ENCODE assay signal across 9 mouse cellular contexts in genomic region chr5:100373952-100374351, GRCm38 (mm10). TPM values are rescaled to one million over a fixed set of nuclear protein-coding genes. Genes with fewer than 3 reads are reported as not detected.
DNase-seq lines count a peak whose midpoint lies in the region; ATAC-seq and TF ChIP-seq lines count a peak whose summit lies in the region.
"Had no signal": no experiment of that assay in that cellular context is flagged by ENCODE, and none has a peak within 500 bp of the region (broad histone marks: within the 10 kb centered on the region; RNA-seq: fewer than 3 reads in every experiment).

No protein-coding gene starts in this region.

- no peak overlapping the region for H3K4me2 ChIP-seq in neural tube, embryonic 15.5 days
- H3K4me2 ChIP-seq in embryonic facial prominence, embryonic 14.5 days (ENCODE audit: low read depth, low read length) = no peak overlapping the region
- H3K4me2 ChIP-seq in intestine, postnatal 0 days (replicated peaks; ENCODE audit: low read depth) = no peak overlapping the region
- H3K4me2 ChIP-seq in midbrain, embryonic 15.5 days = no peak overlapping the region
- H3K4me2 ChIP-seq: embryonic facial prominence, embryonic 13.5 days had no signal

- no peak overlapping the region for H3K4me3 ChIP-seq in neural tube, embryonic 15.5 days (replicated peaks)
- no peak overlapping the region for H3K4me3 ChIP-seq in bone marrow macrophage, adult 2 months (ENCODE audit: insufficient read depth, low read length)
- H3K4me3 ChIP-seq in embryonic facial prominence, embryonic 14.5 days (ENCODE audit: low read depth, low read length) = no peak overlapping the region
- no peak overlapping the region for H3K4me3 ChIP-seq in intestine, postnatal 0 days (ENCODE audit: low read depth, low read length)
- no peak overlapping the region for H3K4me3 ChIP-seq in limb, embryonic 10.5 days
- no peak overlapping the region for H3K4me3 ChIP-seq in midbrain, embryonic 15.5 days
- H3K4me3 ChIP-seq: embryonic facial prominence, embryonic 13.5 days had no signal

- H3K4me1 ChIP-seq in neural tube, embryonic 15.5 days = no peaks in the 10 kb centered on the region
- no peaks in the 10 kb centered on the region for H3K4me1 ChIP-seq in bone marrow macrophage, adult 2 months (ENCODE audit: control insufficient read depth, insufficient read depth, low read length)
- no peaks in the 10 kb centered on the region for H3K4me1 ChIP-seq in embryonic facial prominence, embryonic 14.5 days (ENCODE audit: control insufficient read depth, insufficient read depth, low read length)
- no peaks in the 10 kb centered on the region; the same call in 1 of the 2 replicates for H3K4me1 ChIP-seq in intestine, postnatal 0 days (replicated peaks; ENCODE audit: control insufficient read depth, insufficient read depth, low read length)
- no peaks in the 10 kb centered on the region for H3K4me1 ChIP-seq in limb, embryonic 10.5 days
- H3K4me1 ChIP-seq in midbrain, embryonic 15.5 days = no peaks in the 10 kb centered on the region
- H3K4me1 ChIP-seq: embryonic facial prominence, embryonic 13.5 days had no signal

- no peaks in the 10 kb centered on the region for H3K27me3 ChIP-seq in neural tube, embryonic 15.5 days (replicated peaks)
- H3K27me3 ChIP-seq in embryonic facial prominence, embryonic 14.5 days (replicated peaks; ENCODE audit: control insufficient read depth, insufficient read depth, low read length) = no peaks in the 10 kb centered on the region
- no peaks in the 10 kb centered on the region for H3K27me3 ChIP-seq in intestine, postnatal 0 days (replicated peaks; ENCODE audit: control insufficient read depth, insufficient read depth, low read length)
- H3K27me3 ChIP-seq in limb, embryonic 10.5 days (ENCODE audit: low read depth, poor library complexity, severe bottlenecking) = no peaks in the 10 kb centered on the region
- no peaks in the 10 kb centered on the region for H3K27me3 ChIP-seq in midbrain, embryonic 15.5 days (replicated peaks)
- H3K27me3 ChIP-seq: embryonic facial prominence, embryonic 13.5 days had no signal

- no peak for ATAC-seq in neural tube, embryonic 15.5 days (ENCODE audit: low FRiP score)
- 0 out of 2 replicates have a peak, but pooled peaks have one; percentile 33 for ATAC-seq in embryonic facial prominence, embryonic 14.5 days (ENCODE audit: low read depth)
- peak; percentile 59 for ATAC-seq in intestine, postnatal 0 days
- ATAC-seq in midbrain, embryonic 15.5 days (replicated peaks) = 0 out of 2 replicates have a peak, but pooled peaks have one; percentile 45

- no peak overlapping the region for H3K27ac ChIP-seq in neural tube, embryonic 15.5 days (replicated peaks)
- H3K27ac ChIP-seq in bone marrow macrophage, adult 2 months (ENCODE audit: insufficient read depth, low read depth, low read length) = no peak overlapping the region
- H3K27ac ChIP-seq in embryonic facial prominence, embryonic 14.5 days (replicated peaks; ENCODE audit: low read depth, low read length) = no peak overlapping the region
- no peak overlapping the region for H3K27ac ChIP-seq in intestine, postnatal 0 days (ENCODE audit: low read depth, low read length)
- no peak overlapping the region for H3K27ac ChIP-seq in limb, embryonic 10.5 days
- H3K27ac ChIP-seq in midbrain, embryonic 15.5 days = no peak overlapping the region
- H3K27ac ChIP-seq: embryonic facial prominence, embryonic 13.5 days had no signal

- no peaks in the 10 kb centered on the region for H3K9me3 ChIP-seq in neural tube, embryonic 15.5 days (replicated peaks)
- H3K9me3 ChIP-seq in embryonic facial prominence, embryonic 14.5 days (ENCODE audit: control insufficient read depth, low read length) = no peaks in the 10 kb centered on the region
- no peaks in the 10 kb centered on the region for H3K9me3 ChIP-seq in intestine, postnatal 0 days (ENCODE audit: control insufficient read depth)
- H3K9me3 ChIP-seq in limb, embryonic 10.5 days (replicated peaks) = no peaks in the 10 kb centered on the region
- no peaks in the 10 kb centered on the region for H3K9me3 ChIP-seq in midbrain, embryonic 15.5 days
- H3K9me3 ChIP-seq: embryonic facial prominence, embryonic 13.5 days had no signal

- no peak overlapping the region for H3K9ac ChIP-seq in neural tube, embryonic 15.5 days (replicated peaks)
- H3K9ac ChIP-seq in embryonic facial prominence, embryonic 14.5 days (ENCODE audit: low read depth, low read length) = no peak overlapping the region
- no peak overlapping the region for H3K9ac ChIP-seq in intestine, postnatal 0 days (ENCODE audit: low read depth, low read length)
- H3K9ac ChIP-seq in midbrain, embryonic 15.5 days = no peak overlapping the region
- H3K9ac ChIP-seq: embryonic facial prominence, embryonic 13.5 days had no signal

- H3K36me3 ChIP-seq in neural tube, embryonic 15.5 days = peaks cover 75% of the 10 kb centered on the region
- H3K36me3 ChIP-seq in embryonic facial prominence, embryonic 14.5 days (ENCODE audit: control insufficient read depth, insufficient read depth, low read length) = peaks cover 95% of the 10 kb centered on the region
- peaks cover 89% of the 10 kb centered on the region for H3K36me3 ChIP-seq in intestine, postnatal 0 days (ENCODE audit: control insufficient read depth, insufficient read depth)
- H3K36me3 ChIP-seq in limb, embryonic 10.5 days = peaks cover 90% of the 10 kb centered on the region
- peaks cover 44% of the 10 kb centered on the region for H3K36me3 ChIP-seq in midbrain, embryonic 15.5 days (replicated peaks)

- peak; percentile 35 for DNase-seq in neural tube, embryonic 10.5 days (ENCODE audit: extremely low spot score, low spot score)
- peak; percentile 70 for DNase-seq in embryonic facial prominence, embryonic 14.5 days (ENCODE audit: low spot score)
- peak; percentile 46 for DNase-seq in limb, embryonic 10.5 days (ENCODE audit: low spot score)
- DNase-seq in thymus, postnatal 14 days = peak; percentile 54

- WGBS in neural tube, embryonic 15.5 days = 62% methylated on average over 5 of the region's 5 CpGs
- 48% methylated on average over 5 of the region's 5 CpGs for WGBS in embryonic facial prominence, embryonic 14.5 days
- 46% methylated on average over 5 of the region's 5 CpGs for WGBS in intestine, postnatal 0 days
- 57% methylated on average over 5 of the region's 5 CpGs for WGBS in limb, embryonic 10.5 days
- WGBS in midbrain, embryonic 15.5 days = 53% methylated on average over 5 of the region's 5 CpGs

- no peak for TF ChIP-seq POLR2A in bone marrow macrophage, adult 2 months (IDR thresholded peaks at IDR 0.05; ENCODE audit: borderline replicate concordance, low read depth, low read length)

- TF ChIP-seq CTCF in bone marrow macrophage, adult 2 months (IDR thresholded peaks at IDR 0.05; ENCODE audit: low read depth, low read length) = peak; percentile 59
- TF ChIP-seq CTCF in intestine, postnatal 0 days (IDR thresholded peaks at IDR 0.05; ENCODE audit: low read depth) = peak; percentile 90

RNA-seq across cellular contexts. Expression of gene Sec31a, which starts 42.1 kb away (rescaled TPM):
- polyA plus RNA-seq in neural tube, embryonic 15.5 days (2015; fragmentation: Nextera tagmentation; extraction: Ambion mirVana) = 89.5 and 105 TPM in 2 replicates
- polyA plus RNA-seq in bone marrow macrophage, adult 2 months (2012; ENCODE audit: insufficient read depth, insufficient read length, missing spikeins) = 76.0 and 79.8 TPM in 2 replicates
- 245 and 247 TPM in 2 replicates for polyA plus RNA-seq in embryonic facial prominence, embryonic 14.5 days (2014; fragmentation: Nextera tagmentation; extraction: Ambion mirVana)
- 230 and 242 TPM in 2 replicates for polyA plus RNA-seq in intestine, postnatal 0 days (2015; fragmentation: Nextera tagmentation; extraction: Ambion mirVana)
- 117 and 131 TPM in 2 replicates for polyA plus RNA-seq in limb, embryonic 10.5 days (2016; fragmentation: Nextera tagmentation; extraction: Ambion mirVana)
- polyA plus RNA-seq in midbrain, embryonic 15.5 days (2015; fragmentation: Nextera tagmentation; extraction: Ambion mirVana) = 101 and 102 TPM in 2 replicates
